Mouse (Mus musculus) limb, embryonic 10.5 days (tissue): ENCODE measurements at regions not wholly inside any gene's neighbourhood (a gene's known extent, or its start where the extent isn't known, plus 50 kb on each side); places are given as distances from the start of the nearest gene placed in this dataset.

Experiments used
- DNase-seq: peaks from one replicate; pipeline ENCODE4 v3.0.0-alpha.2; 2017; ENCODE audit warnings: low spot score
- H3K27ac ChIP-seq: fragments of 300-500 bp; sonication (generic); 2 replicates; pipeline ENCODE4 v1.5.1; 2016; ENCODE audit warnings: mild to moderate bottlenecking
- H3K27me3 ChIP-seq: fragments of 300-500 bp; sonication (generic); 2 replicates; pipeline ENCODE4 v1.6.1; 2016; ENCODE audit warnings: low read depth, mild to moderate bottlenecking; ENCODE audit not compliant: poor library complexity, severe bottlenecking
- H3K36me3 ChIP-seq: fragments of 300-500 bp; sonication (generic); 2 replicates; pipeline ENCODE4 v1.6.1; 2016; ENCODE audit warnings: mild to moderate bottlenecking, moderate library complexity
- H3K4me1 ChIP-seq: fragments of 300-500 bp; sonication (generic); 2 replicates; pipeline ENCODE4 v1.6.1; 2016
- H3K4me3 ChIP-seq: fragments of 300-500 bp; sonication (generic); 2 replicates; pipeline ENCODE4 v1.5.1; 2016; ENCODE audit warnings: mild to moderate bottlenecking, moderate library complexity
- H3K9me3 ChIP-seq: fragments of 300-500 bp; sonication (generic); replicated peaks from 2 replicates; pipeline ENCODE4 v1.6.1; 2016; ENCODE audit warnings: mild to moderate bottlenecking
- WGBS: fragments of 180-500 bp; shearing (Covaris S2); methylation state at CpG from one replicate; pipeline ENCODE4 v1.1.7; 2016; 5-methylcytosine and 5-hydroxymethylcytosine counted together

DNA sequence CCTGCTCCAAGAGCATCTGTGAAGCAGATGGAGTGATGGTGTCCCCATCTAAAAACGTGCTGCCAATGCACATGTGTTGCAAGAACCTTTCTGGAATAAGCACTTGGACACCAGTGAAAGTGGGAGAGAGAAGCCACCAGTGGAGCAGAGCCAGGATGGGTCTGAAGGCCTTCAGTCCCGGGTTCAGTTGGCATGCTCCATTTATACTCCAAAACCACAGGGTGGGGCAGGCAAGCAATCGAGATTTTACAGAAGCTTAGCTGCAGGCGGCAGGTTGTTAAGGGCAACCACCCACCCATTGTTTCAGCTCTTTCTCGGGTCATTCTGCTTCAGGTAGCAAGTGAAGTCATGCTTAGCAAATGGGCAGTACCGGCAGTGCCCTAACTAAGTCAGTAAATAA, 51.8 kb upstream of the Sv2b start:
- 52% methylated on average over 6 of the region's 6 CpGs for WGBS
- Histone ChIP-seq H3K4me1 (no peaks in the 10 kb centered on the region), H3K36me3 (no peaks in the 10 kb centered on the region), H3K27ac (no peak overlapping the region), H3K9me3 (no peaks in the 10 kb centered on the region), H3K27me3 (peaks cover 2% of the 10 kb centered on the region; the same call in 1 of the 2 replicates), H3K4me3 (no peak overlapping the region)
- DNase-seq, result no peak

DNA sequence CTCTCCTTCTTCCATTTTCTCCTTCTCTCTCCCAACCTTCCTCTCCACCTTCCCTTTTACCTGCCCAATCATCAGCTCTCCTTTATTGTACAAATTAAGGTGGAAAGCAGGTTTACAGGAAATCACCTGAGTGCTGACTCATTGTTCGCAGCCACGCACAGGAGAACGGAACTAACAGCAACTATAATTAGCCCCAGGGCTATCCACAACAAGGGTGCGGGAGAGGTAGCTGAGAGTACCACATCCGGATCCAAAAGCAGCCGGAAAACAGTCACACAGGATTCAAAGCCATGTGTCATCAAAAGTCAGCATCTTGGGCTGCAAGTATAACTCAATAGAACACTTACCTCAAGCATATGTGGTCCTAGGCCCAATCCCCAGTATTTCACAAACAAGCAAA, 53.5 kb upstream of the Sv2b start:
- H3K36me3 ChIP-seq, result no peaks in the 10 kb centered on the region
- WGBS, result 88% methylated on average over 6 of the region's 6 CpGs
- H3K9me3 ChIP-seq, result no peaks in the 10 kb centered on the region
- peaks cover 4% of the 10 kb centered on the region; the same call in 1 of the 2 replicates for H3K27me3 ChIP-seq
- no peak for DNase-seq
- no peak overlapping the region for H3K4me3 ChIP-seq
- no peaks in the 10 kb centered on the region for H3K4me1 ChIP-seq
- no peak overlapping the region for H3K27ac ChIP-seq

GRCm38 (mm10) chr7:75365480-75365879, 56.4 kb upstream of the Sv2b start:
- Histone ChIP-seq H3K4me3 (no peak overlapping the region), H3K27ac (no peak overlapping the region), H3K27me3 (peaks cover 4% of the 10 kb centered on the region; the same call in 1 of the 2 replicates), H3K4me1 (no peaks in the 10 kb centered on the region), H3K9me3 (no peaks in the 10 kb centered on the region), H3K36me3 (no peaks in the 10 kb centered on the region)
- DNase-seq, result no peak
- WGBS, result 79% methylated on average over 3 of the region's 3 CpGs

DNA sequence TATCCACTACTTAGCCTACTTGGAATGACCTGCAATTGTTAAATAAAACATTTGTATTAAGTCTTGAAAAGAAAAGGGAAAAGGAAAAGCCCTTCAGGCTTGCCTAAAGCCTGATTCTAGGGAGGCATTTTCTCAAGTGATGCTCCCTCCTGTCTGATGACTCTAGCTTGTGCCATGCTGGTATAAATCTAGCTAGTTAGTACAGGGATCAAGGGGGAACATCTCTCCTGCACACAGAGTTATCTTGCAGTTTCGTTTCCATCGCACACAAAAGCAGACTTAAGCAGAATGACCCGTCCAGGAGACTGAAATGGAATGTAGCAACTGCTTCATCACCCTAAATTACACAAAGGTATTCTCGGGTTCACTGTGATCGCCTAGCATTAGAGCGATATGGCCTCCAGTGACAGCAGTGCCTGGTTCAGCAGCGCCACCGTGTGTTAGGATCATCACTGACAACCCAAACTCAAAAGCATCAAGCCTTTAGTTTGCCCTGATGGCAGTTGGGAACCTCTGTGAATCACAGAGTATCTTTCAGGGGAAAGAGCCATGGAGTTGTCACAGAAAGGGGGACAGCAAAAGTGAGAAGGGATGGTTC, 57.3 kb upstream of the Sv2b start:
- WGBS, result 11% methylated on average over 8 of the region's 8 CpGs
- Histone ChIP-seq H3K27ac (no peak overlapping the region), H3K4me1 (no peaks in the 10 kb centered on the region), H3K4me3 (no peak overlapping the region), H3K9me3 (no peaks in the 10 kb centered on the region), H3K36me3 (no peaks in the 10 kb centered on the region), H3K27me3 (peaks cover 4% of the 10 kb centered on the region; the same call in 1 of the 2 replicates)
- DNase-seq, result peak; percentile 85

DNA sequence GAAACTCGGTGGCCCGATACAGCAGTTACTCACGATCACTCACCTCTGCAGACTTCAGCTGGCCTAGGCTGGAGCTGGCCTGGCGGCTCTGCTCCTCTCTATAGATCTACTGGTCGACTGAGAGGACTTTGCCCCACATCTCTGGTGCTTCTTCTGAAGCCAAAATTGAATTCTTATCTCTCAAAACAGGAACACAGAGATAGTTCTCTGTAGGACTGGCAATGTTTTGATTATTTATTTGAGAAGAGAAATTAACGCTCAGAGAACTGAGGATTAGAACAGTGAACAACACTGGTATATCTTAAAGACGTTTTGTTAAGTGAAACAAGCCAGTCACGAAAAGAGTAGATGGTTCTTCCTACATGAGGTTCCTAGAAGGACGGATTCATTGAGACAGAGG, 59.3 kb upstream of the Sv2b start:
- no peaks in the 10 kb centered on the region for H3K9me3 ChIP-seq
- H3K4me1 ChIP-seq, result no peaks in the 10 kb centered on the region
- no peak overlapping the region for H3K4me3 ChIP-seq
- H3K27me3 ChIP-seq, result peaks cover 4% of the 10 kb centered on the region; the same call in 1 of the 2 replicates
- WGBS, result 81% methylated on average over 9 of the region's 9 CpGs
- H3K27ac ChIP-seq, result no peak overlapping the region
- no peak for DNase-seq
- no peaks in the 10 kb centered on the region for H3K36me3 ChIP-seq

GRCm38 (mm10) chr7:75369366-75369765, 60.3 kb upstream of the Sv2b start:
- no peaks in the 10 kb centered on the region for H3K4me1 ChIP-seq
- H3K9me3 ChIP-seq, result no peaks in the 10 kb centered on the region
- H3K4me3 ChIP-seq, result no peak overlapping the region
- H3K27me3 ChIP-seq, result peaks cover 4% of the 10 kb centered on the region; the same call in 1 of the 2 replicates
- H3K36me3 ChIP-seq, result no peaks in the 10 kb centered on the region
- DNase-seq, result no peak
- H3K27ac ChIP-seq, result no peak overlapping the region
- 75% methylated on average over 4 of the region's 4 CpGs for whole genome bisulfite sequencing

- H3K27me3 ChIP-seq, result peaks cover 2% of the 10 kb centered on the region; the same call in 1 of the 2 replicates
- WGBS, result 60% methylated on average over 12 of the region's 12 CpGs
- DNase-seq, result peak; percentile 65
- H3K27ac ChIP-seq, result no peak overlapping the region
- no peaks in the 10 kb centered on the region for H3K4me1 ChIP-seq
- no peaks in the 10 kb centered on the region for H3K9me3 ChIP-seq
- H3K36me3 ChIP-seq, result no peaks in the 10 kb centered on the region
- H3K4me3 ChIP-seq, result no peak overlapping the region
Observed at GRCm38 (mm10) chr7:75370595-75371519, 61.8 kb upstream of the Sv2b start.

GRCm38 (mm10) chr7:75371520-75371876, 62.4 kb upstream of the Sv2b start:
- DNase-seq, result no peak
- no peaks in the 10 kb centered on the region for H3K36me3 ChIP-seq
- no peak overlapping the region for H3K27ac ChIP-seq
- H3K9me3 ChIP-seq, result no peaks in the 10 kb centered on the region
- H3K4me3 ChIP-seq, result no peak overlapping the region
- no peaks in the 10 kb centered on the region for H3K4me1 ChIP-seq
- no peaks in the 10 kb centered on the region for H3K27me3 ChIP-seq

DNA sequence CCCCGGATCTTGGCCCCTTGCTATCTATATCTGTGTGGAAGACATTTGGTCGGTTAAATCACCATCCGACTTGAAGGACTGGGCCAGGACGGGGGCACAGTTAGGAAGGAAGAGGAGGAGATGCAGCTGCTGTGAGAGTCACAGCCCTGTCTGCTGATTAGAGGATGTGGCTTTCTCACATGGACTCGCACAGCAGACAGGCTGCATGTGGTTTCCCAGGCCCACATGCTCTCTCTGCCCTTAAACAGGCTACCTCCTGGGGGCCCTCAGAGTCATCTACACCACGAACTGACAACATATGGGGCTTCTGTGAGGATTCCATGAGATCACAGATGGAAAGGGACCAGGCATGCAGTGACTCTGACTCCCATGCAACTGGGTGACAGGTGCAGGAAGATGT, 62.9 kb upstream of the Sv2b start:
- no peaks in the 10 kb centered on the region for H3K27me3 ChIP-seq
- no peak overlapping the region for H3K4me3 ChIP-seq
- no peaks in the 10 kb centered on the region for H3K9me3 ChIP-seq
- H3K27ac ChIP-seq, result no peak overlapping the region
- DNase-seq, result no peak
- no peaks in the 10 kb centered on the region for H3K36me3 ChIP-seq
- 71% methylated on average over 6 of the region's 6 CpGs for whole genome bisulfite sequencing
- no peaks in the 10 kb centered on the region for H3K4me1 ChIP-seq

DNA sequence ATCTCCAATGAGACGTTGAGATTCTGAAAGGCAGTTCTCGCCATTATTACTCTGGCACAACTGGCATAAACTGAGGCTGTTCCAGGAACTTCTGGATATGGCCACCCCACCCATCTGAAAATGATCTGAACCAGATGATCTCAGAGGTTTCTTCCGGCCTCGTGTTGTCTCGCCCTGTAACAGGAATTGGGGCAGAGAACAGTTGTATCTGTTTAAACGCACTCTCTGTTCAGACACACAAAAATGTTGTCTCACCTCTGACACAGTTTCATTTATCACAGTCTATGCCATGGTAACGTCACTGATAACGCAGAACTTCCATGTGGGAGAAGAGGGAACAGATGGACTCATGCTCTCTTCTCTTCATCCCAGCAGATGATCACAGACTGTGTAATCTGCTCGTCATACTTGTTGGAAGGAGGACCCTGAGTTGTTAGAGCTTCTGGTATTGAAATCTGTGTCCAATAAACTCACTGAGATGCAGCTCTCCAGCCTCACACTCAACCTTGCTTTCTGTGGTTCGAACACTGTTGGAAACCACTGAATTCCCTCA, 63.9 kb upstream of the Sv2b start:
- H3K9me3 ChIP-seq, result no peaks in the 10 kb centered on the region
- H3K27me3 ChIP-seq, result no peaks in the 10 kb centered on the region
- no peak for DNase-seq
- H3K36me3 ChIP-seq, result no peaks in the 10 kb centered on the region
- WGBS, result 66% methylated on average over 10 of the region's 10 CpGs
- H3K4me3 ChIP-seq, result no peak overlapping the region
- H3K27ac ChIP-seq, result no peak overlapping the region
- H3K4me1 ChIP-seq, result no peaks in the 10 kb centered on the region

- H3K4me1 ChIP-seq, result no peaks in the 10 kb centered on the region
- H3K27ac ChIP-seq, result no peak overlapping the region
- DNase-seq, result no peak
- WGBS, result 86% methylated on average over 6 of the region's 6 CpGs
- H3K4me3 ChIP-seq, result no peak overlapping the region
- H3K9me3 ChIP-seq, result no peaks in the 10 kb centered on the region
- no peaks in the 10 kb centered on the region for H3K27me3 ChIP-seq
- no peaks in the 10 kb centered on the region for H3K36me3 ChIP-seq
Observed at GRCm38 (mm10) chr7:75374506-75374905, 65.4 kb upstream of the Sv2b start.

DNA sequence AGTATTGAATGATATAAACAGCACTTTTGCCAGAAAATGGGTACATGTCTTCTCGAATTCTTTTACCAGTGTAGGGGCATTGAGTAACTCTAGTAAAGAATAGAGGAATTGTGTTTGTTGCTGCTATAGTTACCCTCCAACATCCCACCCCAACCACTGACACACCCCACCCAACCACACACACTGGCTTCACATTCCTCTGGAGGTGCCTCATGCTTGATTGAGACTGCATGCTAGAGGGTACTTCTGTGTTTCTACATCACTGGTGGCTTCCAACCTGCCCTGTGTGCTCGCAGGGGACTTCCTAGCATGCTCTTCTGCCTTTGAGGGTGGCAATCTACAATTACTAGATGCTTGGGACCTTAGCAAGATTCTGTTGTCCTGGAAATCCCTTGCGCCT, 70.5 kb upstream of the Sv2b start:
- H3K4me3 ChIP-seq, result no peak overlapping the region
- H3K27ac ChIP-seq, result no peak overlapping the region
- no peaks in the 10 kb centered on the region for H3K27me3 ChIP-seq
- DNase-seq, result no peak
- no peaks in the 10 kb centered on the region for H3K4me1 ChIP-seq
- no peaks in the 10 kb centered on the region for H3K36me3 ChIP-seq
- 81% methylated on average over 3 of the region's 3 CpGs for WGBS
- H3K9me3 ChIP-seq, result no peaks in the 10 kb centered on the region

GRCm38 (mm10) chr7:75384506-75384911, 70.8 kb upstream of the Akap13 start:
- 47% methylated on average over 8 of the region's 8 CpGs for WGBS
- no peaks in the 10 kb centered on the region for H3K27me3 ChIP-seq
- H3K9me3 ChIP-seq, result no peaks in the 10 kb centered on the region
- H3K4me3 ChIP-seq, result no peak overlapping the region
- H3K36me3 ChIP-seq, result no peaks in the 10 kb centered on the region
- no peak overlapping the region for H3K27ac ChIP-seq
- DNase-seq, result no peak
- H3K4me1 ChIP-seq, result no peaks in the 10 kb centered on the region
